Mouse (Mus musculus) embryonic facial prominence, embryonic 15.5 days (tissue): ENCODE measurements around the gene Gm20388. TPM values are rescaled to one million over a fixed set of nuclear protein-coding genes. Genes with fewer than 3 reads are reported as not detected.

Experiments used
- ATAC-seq: fragments of 200-750 bp; cut with Nextera tagmentation; 2 replicates; pipeline ENCODE4 v1.8.0; 2017; ENCODE audit warnings: low read depth, moderate TSS enrichment; ENCODE audit not compliant: insufficient number of reproducible peaks, low FRiP score, low TSS enrichment
- H3K27ac ChIP-seq: fragments of 300-500 bp; sonication (generic); replicated peaks from 2 replicates; pipeline ENCODE4 v1.5.1; 2015; ENCODE audit warnings: mild to moderate bottlenecking, inconsistent platforms
- H3K27me3 ChIP-seq: fragments of 300-500 bp; sonication (generic); 2 replicates; pipeline ENCODE4 v1.6.1; 2015; ENCODE audit warnings: inconsistent platforms
- H3K36me3 ChIP-seq: fragments of 300-500 bp; sonication (generic); 2 replicates; pipeline ENCODE4 v1.6.1; 2015; ENCODE audit warnings: mild to moderate bottlenecking, inconsistent platforms
- H3K4me1 ChIP-seq: fragments of 300-500 bp; sonication (generic); 2 replicates; pipeline ENCODE4 v1.6.1; 2015; ENCODE audit warnings: inconsistent platforms
- H3K4me2 ChIP-seq: fragments of 300-500 bp; sonication (generic); replicated peaks from 2 replicates; pipeline ENCODE4 v1.6.1; 2015; ENCODE audit warnings: mild to moderate bottlenecking, inconsistent platforms
- H3K4me3 ChIP-seq: fragments of 300-500 bp; sonication (generic); replicated peaks from 2 replicates; pipeline ENCODE4 v1.5.1; 2015; ENCODE audit warnings: mild to moderate bottlenecking, inconsistent platforms
- H3K9ac ChIP-seq: fragments of 300-500 bp; sonication (generic); 2 replicates; pipeline ENCODE4 v1.6.1; 2015; ENCODE audit warnings: inconsistent platforms
- H3K9me3 ChIP-seq: fragments of 300-500 bp; sonication (generic); replicated peaks from 2 replicates; pipeline ENCODE4 v1.6.1; 2016; ENCODE audit warnings: inconsistent platforms
- WGBS: fragments of 180-500 bp; shearing (Covaris S2); methylation state at CpG from one replicate; pipeline ENCODE4 v1.1.7; 2015; 5-methylcytosine and 5-hydroxymethylcytosine counted together
- polyA plus RNA-seq: library from polyadenylated mRNA; unstranded; fragments of >200 nt; fragmentation: Nextera tagmentation; extraction: Ambion mirVana; gene quantifications from 2 replicates; pipeline ENCODE4 v1.2.1, GENCODE M21; 2015

Gm20388 gene
- polyA plus RNA-seq, 1 experiment from 2014 or later = 8.0 TPM

DNA sequence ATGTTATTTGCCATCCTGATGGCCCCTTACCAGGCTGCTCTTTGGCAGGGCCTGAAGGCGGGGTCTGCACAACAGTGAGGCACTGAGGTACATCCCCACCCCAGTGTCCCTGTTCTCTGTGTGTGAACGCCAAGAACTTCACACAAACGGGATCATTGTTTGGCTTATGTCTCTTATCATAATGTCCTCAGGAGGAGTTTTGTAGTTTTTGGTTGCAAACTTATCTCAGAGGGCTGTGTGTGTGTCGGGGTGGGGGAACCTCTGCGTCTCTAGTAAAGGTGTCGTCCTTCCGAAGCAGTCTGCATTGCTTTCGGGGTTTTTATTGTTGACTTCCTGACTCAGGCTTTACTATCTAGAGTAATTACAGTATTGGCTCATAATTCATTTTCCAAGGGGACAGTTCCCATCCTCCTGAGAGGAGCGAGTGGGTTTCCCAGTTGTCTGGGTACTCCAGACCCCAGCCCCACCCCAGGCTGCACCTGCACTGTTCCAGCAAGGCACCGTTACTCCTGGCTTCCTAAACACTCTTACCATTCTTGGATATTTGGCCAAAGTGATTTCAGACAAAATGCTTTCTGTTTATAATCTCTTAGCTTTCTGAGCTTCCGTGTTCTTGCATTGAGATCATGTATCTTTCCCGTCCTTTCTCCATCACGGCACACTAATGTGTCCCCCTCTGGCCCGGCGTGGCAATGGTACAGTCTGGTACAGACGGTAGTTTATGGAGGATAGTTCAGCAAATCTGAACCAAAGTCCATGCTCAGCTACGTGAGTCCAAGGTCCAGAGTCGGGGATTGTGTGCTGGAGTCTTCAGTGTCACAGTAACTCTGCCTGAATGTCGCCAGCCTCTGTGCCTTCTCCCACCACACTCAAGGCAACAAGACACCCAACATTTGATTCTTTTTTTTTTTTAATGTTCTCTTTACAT, 3909.3 kb downstream of the Gm20388 start:
- Histone ChIP-seq H3K9me3 (0 out of 2 replicates have a peak, but pooled peaks cover 2% of the 10 kb centered on the region), H3K9ac (no peak overlapping the region), H3K36me3 (peaks cover 20% of the 10 kb centered on the region), H3K27ac (no peak overlapping the region), H3K4me2 (no peak overlapping the region), H3K27me3 (no peaks in the 10 kb centered on the region), H3K4me1 (no peaks in the 10 kb centered on the region), H3K4me3 (no peak overlapping the region)
- WGBS = 88% methylated on average over 19 of the region's 19 CpGs
- no peak for ATAC-seq

GRCm38 (mm10) chr8:123820780-123821179, 3910.1 kb downstream of the Gm20388 start:
- no peak for ATAC-seq
- H3K4me1 ChIP-seq = no peaks in the 10 kb centered on the region
- H3K27me3 ChIP-seq = no peaks in the 10 kb centered on the region
- no peak overlapping the region for H3K4me2 ChIP-seq
- peaks cover 24% of the 10 kb centered on the region for H3K36me3 ChIP-seq
- no peak overlapping the region for H3K27ac ChIP-seq
- no peak overlapping the region for H3K4me3 ChIP-seq
- 95% methylated on average over 6 of the region's 6 CpGs for WGBS
- no peak overlapping the region for H3K9ac ChIP-seq
- 0 out of 2 replicates have a peak, but pooled peaks cover 2% of the 10 kb centered on the region for H3K9me3 ChIP-seq

DNA sequence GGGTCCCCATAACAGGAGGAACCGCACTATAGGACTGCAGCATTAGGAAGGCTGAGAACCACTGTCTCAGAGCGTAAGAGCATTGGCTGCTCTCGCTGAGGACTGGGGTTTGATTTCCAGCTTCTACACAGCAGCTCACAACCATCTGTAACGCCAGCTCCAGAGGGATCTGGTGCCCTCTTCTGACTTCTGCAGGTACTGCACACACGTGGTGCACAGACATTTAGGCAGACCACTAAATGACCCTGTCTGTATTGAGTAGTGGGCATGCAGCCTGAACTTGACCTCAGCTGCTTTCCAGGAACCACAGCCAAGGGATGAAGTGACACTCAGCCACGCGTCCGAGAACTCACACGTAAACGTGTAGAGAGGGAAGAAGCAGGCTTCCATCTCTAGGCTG, 3912.5 kb downstream of the Gm20388 start:
- Histone ChIP-seq H3K36me3 (peaks cover 42% of the 10 kb centered on the region), H3K27me3 (no peaks in the 10 kb centered on the region), H3K27ac (no peak overlapping the region), H3K4me1 (no peaks in the 10 kb centered on the region), H3K4me2 (no peak overlapping the region), H3K9ac (no peak overlapping the region), H3K9me3 (0 out of 2 replicates have a peak, but pooled peaks cover 2% of the 10 kb centered on the region), H3K4me3 (no peak overlapping the region)
- 96% methylated on average over 10 of the region's 10 CpGs for WGBS
- ATAC-seq = no peak

GRCm38 (mm10) chr8:123823532-123824123, 3913.0 kb downstream of the Gm20388 start:
- no peak overlapping the region for H3K27ac ChIP-seq
- no peak overlapping the region for H3K4me2 ChIP-seq
- no peak overlapping the region for H3K4me3 ChIP-seq
- ATAC-seq = no peak
- H3K9ac ChIP-seq = no peak overlapping the region
- 0 out of 2 replicates have a peak, but pooled peaks cover 2% of the 10 kb centered on the region for H3K9me3 ChIP-seq
- 83% methylated on average over 18 of the region's 18 CpGs for WGBS
- no peaks in the 10 kb centered on the region for H3K27me3 ChIP-seq
- no peaks in the 10 kb centered on the region for H3K4me1 ChIP-seq
- peaks cover 48% of the 10 kb centered on the region for H3K36me3 ChIP-seq

DNA sequence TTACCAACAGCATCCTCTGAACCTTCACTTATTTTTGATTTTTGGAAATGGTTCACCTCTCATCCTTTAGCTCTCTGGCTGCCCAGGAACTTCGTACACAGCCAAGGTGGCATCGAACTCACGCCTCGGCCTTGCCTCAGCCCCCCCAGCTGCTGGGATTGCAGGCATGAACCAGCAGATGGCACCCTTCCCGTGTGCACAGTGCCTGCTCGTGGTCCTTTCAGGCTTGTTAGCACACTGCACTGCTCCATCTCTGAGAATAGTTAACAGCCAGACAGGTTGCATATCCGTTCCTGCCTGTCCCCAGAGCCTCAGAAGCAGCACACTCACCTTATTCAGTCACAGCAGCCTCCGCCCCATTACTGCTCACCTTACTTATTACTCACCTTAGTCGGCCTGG, 3915.4 kb downstream of the Gm20388 start:
- Histone ChIP-seq H3K4me2 (no peak overlapping the region), H3K9ac (no peak overlapping the region), H3K27me3 (no peaks in the 10 kb centered on the region), H3K27ac (no peak overlapping the region), H3K4me3 (no peak overlapping the region), H3K36me3 (peaks cover 63% of the 10 kb centered on the region), H3K9me3 (0 out of 2 replicates have a peak, but pooled peaks cover 2% of the 10 kb centered on the region), H3K4me1 (no peaks in the 10 kb centered on the region)
- no peak for ATAC-seq
- WGBS = 51% methylated on average over 9 of the region's 9 CpGs

DNA sequence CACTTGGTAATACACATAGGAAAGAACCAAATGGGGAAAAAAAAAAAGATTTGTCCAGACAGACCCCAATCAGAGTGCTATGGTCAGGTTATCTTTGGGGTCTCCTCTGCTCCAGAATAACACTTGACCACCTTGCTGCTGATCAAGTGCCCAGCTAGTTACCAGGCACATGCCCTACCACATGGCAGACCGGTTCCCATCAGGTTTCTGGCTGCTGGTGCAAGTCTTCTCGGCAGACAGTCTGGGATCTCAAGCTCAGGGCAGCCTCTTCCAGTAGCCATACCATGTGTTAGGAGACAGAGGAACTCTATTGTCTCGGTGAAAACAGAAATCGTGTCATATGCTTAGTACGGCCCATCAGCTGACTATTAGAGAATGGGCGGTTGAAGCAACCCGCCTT, 3916.1 kb downstream of the Gm20388 start:
- Histone ChIP-seq H3K36me3 (peaks cover 69% of the 10 kb centered on the region), H3K9ac (no peak overlapping the region), H3K27me3 (no peaks in the 10 kb centered on the region), H3K9me3 (0 out of 2 replicates have a peak, but pooled peaks cover 2% of the 10 kb centered on the region), H3K27ac (no peak overlapping the region), H3K4me2 (no peak overlapping the region), H3K4me1 (no peaks in the 10 kb centered on the region), H3K4me3 (no peak overlapping the region)
- WGBS = 88% methylated on average over 7 of the region's 7 CpGs
- no peak for ATAC-seq

DNA sequence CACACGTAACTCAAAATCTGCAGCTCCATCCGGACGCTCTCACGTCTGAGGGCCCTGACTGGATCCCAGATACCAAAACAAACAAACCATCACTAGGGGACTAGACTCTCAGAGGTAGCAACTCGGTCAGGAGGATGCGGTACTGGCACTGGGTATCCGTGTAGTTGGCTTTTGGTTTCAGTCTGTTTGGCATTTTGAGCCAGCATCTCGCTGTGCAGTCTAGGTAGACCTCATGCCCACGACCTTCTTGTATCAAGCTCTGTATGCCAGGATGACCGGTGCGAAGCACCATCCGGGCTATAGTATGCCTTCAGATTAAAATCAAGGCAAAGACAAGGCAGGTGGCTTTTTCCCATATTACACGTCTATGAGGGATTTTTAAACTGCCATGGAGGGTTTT, 3916.9 kb downstream of the Gm20388 start:
- 91% methylated on average over 13 of the region's 13 CpGs for WGBS
- Histone ChIP-seq H3K27me3 (no peaks in the 10 kb centered on the region), H3K4me3 (no peak overlapping the region), H3K9ac (no peak overlapping the region), H3K4me1 (no peaks in the 10 kb centered on the region), H3K9me3 (0 out of 2 replicates have a peak, but pooled peaks cover 2% of the 10 kb centered on the region), H3K36me3 (peaks cover 74% of the 10 kb centered on the region), H3K27ac (no peak overlapping the region), H3K4me2 (no peak overlapping the region)
- no peak for ATAC-seq

DNA sequence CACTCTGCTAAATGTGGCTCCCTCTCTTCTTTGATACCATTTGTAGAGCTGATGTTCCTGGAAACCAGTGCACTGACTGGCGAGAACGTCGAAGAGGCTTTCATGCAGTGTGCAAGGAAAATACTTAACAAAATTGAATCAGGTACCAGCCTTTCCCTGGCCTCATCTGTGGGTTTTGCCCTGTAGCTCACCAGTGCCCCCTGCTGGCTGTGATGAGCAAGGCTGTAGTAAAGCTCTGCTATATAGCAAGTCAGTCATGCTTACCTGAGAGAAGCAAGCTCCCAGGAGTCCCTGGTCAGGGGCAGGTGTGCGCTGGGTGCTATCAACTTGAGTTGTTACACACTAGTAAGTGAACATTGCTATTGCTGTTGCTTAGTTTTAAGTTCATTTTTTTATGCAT, 3922.1 kb downstream of the Gm20388 start:
- Histone ChIP-seq H3K9me3 (no peaks in the 10 kb centered on the region), H3K27me3 (no peaks in the 10 kb centered on the region), H3K4me2 (no peak overlapping the region), H3K36me3 (peaks cover 81% of the 10 kb centered on the region), H3K9ac (no peak overlapping the region), H3K4me3 (no peak overlapping the region), H3K4me1 (no peaks in the 10 kb centered on the region), H3K27ac (no peak overlapping the region)
- WGBS = 96% methylated on average over 4 of the region's 4 CpGs
- ATAC-seq = no peak

GRCm38 (mm10) chr8:123835451-123835850, 3924.8 kb downstream of the Gm20388 start:
- 62% methylated on average over 9 of the region's 9 CpGs for WGBS
- Histone ChIP-seq H3K27ac (no peak overlapping the region), H3K4me2 (no peak overlapping the region), H3K36me3 (peaks cover 59% of the 10 kb centered on the region), H3K27me3 (no peaks in the 10 kb centered on the region), H3K9me3 (no peaks in the 10 kb centered on the region), H3K4me3 (no peak overlapping the region), H3K4me1 (no peaks in the 10 kb centered on the region), H3K9ac (no peak overlapping the region)
- 0 out of 2 replicates have a peak, but pooled peaks have one; percentile 57 for ATAC-seq

- peaks cover 50% of the 10 kb centered on the region for H3K36me3 ChIP-seq
- H3K4me2 ChIP-seq = no peak overlapping the region
- WGBS = 92% methylated on average over 6 of the region's 6 CpGs
- H3K9me3 ChIP-seq = no peaks in the 10 kb centered on the region
- no peak overlapping the region for H3K27ac ChIP-seq
- no peak overlapping the region for H3K4me3 ChIP-seq
- H3K27me3 ChIP-seq = no peaks in the 10 kb centered on the region
- H3K9ac ChIP-seq = no peak overlapping the region
- ATAC-seq = no peak
- no peaks in the 10 kb centered on the region for H3K4me1 ChIP-seq
These were observed 3925.7 kb downstream of the Gm20388 start for GRCm38 (mm10) chr8:123836354-123836753.

GRCm38 (mm10) chr8:123838496-123838895, 3927.9 kb downstream of the Gm20388 start:
- no peak for ATAC-seq
- no peaks in the 10 kb centered on the region for H3K4me1 ChIP-seq
- 63% methylated on average over 9 of the region's 9 CpGs for WGBS
- no peaks in the 10 kb centered on the region for H3K9me3 ChIP-seq
- peaks cover 33% of the 10 kb centered on the region for H3K36me3 ChIP-seq
- H3K4me3 ChIP-seq = no peak overlapping the region
- H3K4me2 ChIP-seq = no peak overlapping the region
- H3K9ac ChIP-seq = no peak overlapping the region
- no peak overlapping the region for H3K27ac ChIP-seq
- no peaks in the 10 kb centered on the region for H3K27me3 ChIP-seq
